Mouse (Mus musculus): ENCODE measurements around the gene Psmg4.

The Psmg4 gene

GRCm38 (mm10) chr13:34149463-34150176, 13.1 kb upstream of the Psmg4 start:
- DNase-seq = no peak

GRCm38 (mm10) chr13:34150271-34151027, 12.3 kb upstream of the Psmg4 start:
- no peak for DNase-seq

- no peak for DNase-seq
Measured at GRCm38 (mm10) chr13:34151425-34151824, 11.3 kb upstream of the Psmg4 start.

- DNase-seq = no peak
Measured at GRCm38 (mm10) chr13:34152695-34153094, 10.1 kb upstream of the Psmg4 start.

- no peak for DNase-seq
Measured at GRCm38 (mm10) chr13:34153254-34154011, 9.3 kb upstream of the Psmg4 start.

- peak; percentile 82 for DNase-seq
Measured at GRCm38 (mm10) chr13:34154217-34154930, 8.4 kb upstream of the Psmg4 start.

GRCm38 (mm10) chr13:34154931-34155272, 7.9 kb upstream of the Psmg4 start:
- peak; percentile 81 for DNase-seq

- no peak for DNase-seq
Measured at GRCm38 (mm10) chr13:34156133-34156839, 6.5 kb upstream of the Psmg4 start.

GRCm38 (mm10) chr13:34156840-34157185, 6.0 kb upstream of the Psmg4 start:
- no peak for DNase-seq

GRCm38 (mm10) chr13:34157596-34158157, 5.1 kb upstream of the Psmg4 start:
- no peak for DNase-seq

- DNase-seq = no peak
Measured at GRCm38 (mm10) chr13:34159926-34160325, 2.8 kb upstream of the Psmg4 start.

GRCm38 (mm10) chr13:34163304-34163975, 676 bp downstream of the Psmg4 start:
- DNase-seq = no peak

GRCm38 (mm10) chr13:34174025-34174424, 11.3 kb downstream of the Psmg4 start:
- no peak for DNase-seq

GRCm38 (mm10) chr13:34181624-34182023, 18.9 kb downstream of the Psmg4 start:
- DNase-seq = no peak

GRCm38 (mm10) chr13:34185371-34185770, 22.6 kb downstream of the Psmg4 start:
- DNase-seq = no peak

- DNase-seq = peak; percentile 76
Measured at GRCm38 (mm10) chr13:34187571-34187970, 24.8 kb downstream of the Psmg4 start.

GRCm38 (mm10) chr13:34192414-34193191, 29.8 kb downstream of the Psmg4 start:
- no peak for DNase-seq

GRCm38 (mm10) chr13:34193384-34193783, 30.6 kb downstream of the Psmg4 start:
- no peak for DNase-seq

GRCm38 (mm10) chr13:34195676-34196075, 32.9 kb downstream of the Psmg4 start:
- DNase-seq = no peak

GRCm38 (mm10) chr13:34205216-34205615, 42.5 kb downstream of the Psmg4 start:
- no peak for DNase-seq

All from lung, postnatal 14 days (tissue).